Mouse (Mus musculus) ES-Bruce4 (cell line): ENCODE results near the gene Nfrkb.

Experiments used
- EP300 ChIP-seq: IDR thresholded peaks from 2 replicates; pipeline ENCODE4 v1.6.1; 2011; ENCODE audit warnings: low read depth, low read length; ENCODE audit not compliant: insufficient read depth
- POLR2A ChIP-seq: IDR thresholded peaks from one replicate; pipeline ENCODE4 v1.8.1; 2011; ENCODE audit warnings: low read length; ENCODE audit not compliant: insufficient read depth

- TF ChIP-seq POLR2A (no peak), EP300 (no peak)
Measured at GRCm38 (mm10) chr9:31348458-31348857, 37.5 kb upstream of the Nfrkb start.
